Mouse (Mus musculus): ENCODE results near the gene Fam104a. TPM values are rescaled to one million over a fixed set of nuclear protein-coding genes. Genes with fewer than 3 reads are reported as not detected.

The Fam104a gene
- total RNA-seq, 2 experiments from 2014 or later: 22.6 to 24.9 TPM

DNA sequence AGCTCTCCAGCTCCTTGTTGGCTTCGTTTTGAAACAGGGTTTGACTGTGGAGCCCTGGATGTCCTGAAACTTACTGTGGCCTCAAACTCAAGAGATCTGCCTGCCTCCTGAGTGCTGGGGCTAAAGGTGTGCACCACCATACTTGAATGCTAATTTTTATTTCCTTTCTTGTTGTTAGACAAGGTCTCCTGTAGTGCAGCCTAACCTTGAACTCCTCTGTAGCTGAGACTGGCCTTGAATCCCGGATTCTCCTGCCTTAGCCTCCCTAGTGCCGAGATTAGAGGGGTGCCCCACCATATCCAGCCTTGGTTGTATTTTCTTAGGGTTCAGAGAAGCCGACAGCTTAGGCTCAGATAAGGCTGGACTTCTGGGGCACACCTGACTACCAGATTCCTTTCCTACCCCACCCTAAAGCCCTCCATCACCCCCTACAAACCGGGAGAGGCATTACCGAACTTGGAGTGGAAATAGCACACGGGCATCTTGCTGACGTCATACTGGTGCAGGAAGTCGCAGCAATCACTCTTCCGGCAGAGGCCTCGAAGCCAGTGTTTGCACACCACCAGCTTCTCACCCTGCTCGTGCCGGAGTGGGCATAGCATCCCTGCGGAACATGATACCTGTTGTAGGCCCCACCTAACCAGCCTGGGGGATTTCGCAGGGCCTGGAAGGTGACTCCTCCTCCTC lies 22.2 kb upstream of the Fam104a start:
- DNase-seq (ENCODE audit: low spot score in 2 of 2): no peak

DNA sequence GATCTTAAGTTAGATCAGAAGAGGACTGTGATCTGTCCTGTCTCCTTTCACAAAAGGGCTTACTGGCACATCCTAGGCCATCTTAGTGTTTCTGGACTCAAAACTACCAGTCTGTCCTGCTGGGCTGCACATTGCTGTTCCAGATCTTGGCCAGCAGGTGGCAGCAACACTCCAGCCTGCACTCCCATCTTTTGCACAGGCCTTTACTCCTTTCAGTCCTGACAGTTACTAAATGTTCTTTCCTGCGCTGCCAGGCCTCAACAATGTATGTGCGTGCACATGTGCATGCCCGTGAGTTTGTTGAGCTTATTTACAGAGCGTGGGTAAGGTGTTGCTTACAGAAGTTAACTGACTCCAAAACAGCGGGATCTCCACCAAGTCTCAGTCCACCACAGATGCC lies 19.8 kb upstream of the Fam104a start:
- DNase-seq (ENCODE audit: low spot score in 2 of 2): peak; percentile 87 to 90

DNA sequence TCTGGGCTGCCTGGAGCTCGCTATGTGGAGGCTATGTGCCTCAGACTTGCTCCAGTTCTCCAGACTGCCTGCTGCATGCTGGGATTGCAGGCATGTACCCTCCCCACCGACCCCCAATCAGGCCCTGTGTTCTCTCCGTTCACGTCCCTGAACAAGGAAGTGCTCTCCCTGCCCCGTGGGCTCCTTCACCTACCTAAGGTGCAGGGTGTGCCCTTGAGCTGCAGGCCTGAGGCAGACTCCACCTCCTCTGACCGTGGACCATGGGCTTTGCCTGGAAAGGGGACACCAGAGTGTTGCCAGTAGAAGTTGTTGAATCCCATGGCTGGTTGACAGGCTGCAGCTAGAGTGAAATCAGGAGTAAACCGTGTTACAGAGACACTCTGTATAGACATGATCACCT lies 15.7 kb upstream of the Fam104a start:
- no peak for DNase-seq (ENCODE audit: low spot score in 2 of 2)

DNA sequence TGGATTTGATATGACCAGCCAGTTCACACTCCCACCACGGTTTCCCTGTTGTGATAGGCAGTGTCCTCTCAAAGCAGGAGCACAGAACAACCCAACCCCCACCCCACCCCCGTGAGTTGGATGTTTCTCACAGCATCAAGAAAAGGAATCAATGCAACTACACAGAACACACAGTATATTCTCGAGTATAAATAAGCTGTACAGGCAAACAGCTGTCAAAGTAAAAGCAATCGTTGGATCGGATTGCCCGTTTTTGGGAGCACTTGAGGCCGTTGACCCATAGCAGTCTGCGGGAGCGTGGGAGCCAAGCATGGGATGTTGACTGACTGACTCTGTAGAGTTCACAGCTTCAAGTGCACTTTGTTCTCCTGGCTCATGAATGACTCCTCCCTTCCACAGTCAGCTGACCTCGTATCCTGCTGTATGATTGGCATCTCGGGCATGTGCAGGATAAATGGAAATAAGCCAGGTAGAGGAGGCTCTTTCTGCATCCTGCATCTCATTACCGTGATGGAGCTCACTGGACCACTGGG lies 14.1 kb upstream of the Fam104a start:
- no peak for DNase-seq (ENCODE audit: low spot score in 2 of 2)

DNA sequence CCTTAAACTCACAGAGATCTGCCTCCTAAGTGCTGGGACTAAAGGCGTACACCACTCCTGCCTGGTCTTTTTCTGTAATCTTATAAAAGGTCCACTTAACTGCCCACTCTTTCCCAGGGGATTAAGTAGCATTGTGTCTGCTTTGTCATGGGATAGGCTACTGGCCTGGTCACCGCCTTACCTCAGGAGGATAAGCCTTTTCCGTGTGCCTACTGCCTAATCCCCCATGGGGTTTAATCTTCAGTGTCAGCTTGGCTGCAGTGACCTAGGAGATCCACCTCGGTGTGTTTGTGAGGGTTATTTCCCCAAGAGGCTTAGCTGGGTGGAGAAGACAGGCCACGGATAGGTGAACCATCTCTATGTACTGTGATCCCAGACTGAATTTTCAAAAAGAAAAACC lies 13.6 kb upstream of the Fam104a start:
- no peak for DNase-seq (ENCODE audit: low spot score in 2 of 2)

DNA sequence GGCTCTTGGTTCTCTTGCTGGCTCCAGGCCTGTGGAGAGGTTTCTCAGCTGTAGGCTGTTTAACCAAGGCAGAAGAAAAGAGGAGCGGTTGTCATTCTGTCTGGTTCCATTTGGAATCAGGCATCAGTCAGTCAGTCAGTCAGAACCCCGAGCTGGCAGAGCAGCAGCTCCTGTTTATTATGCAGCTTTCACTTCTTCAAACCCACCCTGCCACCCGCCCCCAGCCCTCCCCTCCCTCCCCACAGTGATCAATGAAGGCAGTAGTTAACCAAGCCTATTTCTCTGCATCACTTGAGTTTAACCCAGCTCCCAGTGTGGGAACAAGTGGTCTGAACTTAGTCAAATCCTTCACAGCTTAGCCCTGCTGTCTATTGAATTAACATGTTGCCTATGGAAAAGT lies 7.9 kb upstream of the Fam104a start:
- DNase-seq (ENCODE audit: low spot score in 2 of 2): no peak

DNA sequence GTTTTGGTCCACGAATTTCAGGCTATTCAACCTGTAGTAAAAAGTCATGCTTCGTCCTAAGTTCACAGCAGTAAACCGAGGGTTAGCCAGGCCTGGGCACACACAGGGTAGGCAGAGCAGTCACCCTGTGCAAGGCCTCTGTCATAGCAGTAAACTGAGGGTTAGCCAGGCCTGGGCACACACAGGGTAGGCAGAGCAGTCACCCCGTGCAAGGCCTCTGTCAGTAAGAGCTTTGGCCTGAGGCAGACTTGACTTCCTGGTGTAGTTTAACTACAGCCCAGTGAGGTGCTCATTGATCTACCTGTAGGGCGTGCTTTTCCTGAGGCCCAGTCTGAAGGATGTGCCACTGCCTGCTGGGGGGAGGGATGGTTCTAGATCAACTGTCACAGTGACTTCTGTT lies 7.4 kb upstream of the Fam104a start:
- DNase-seq (ENCODE audit: low spot score in 2 of 2): no peak

DNA sequence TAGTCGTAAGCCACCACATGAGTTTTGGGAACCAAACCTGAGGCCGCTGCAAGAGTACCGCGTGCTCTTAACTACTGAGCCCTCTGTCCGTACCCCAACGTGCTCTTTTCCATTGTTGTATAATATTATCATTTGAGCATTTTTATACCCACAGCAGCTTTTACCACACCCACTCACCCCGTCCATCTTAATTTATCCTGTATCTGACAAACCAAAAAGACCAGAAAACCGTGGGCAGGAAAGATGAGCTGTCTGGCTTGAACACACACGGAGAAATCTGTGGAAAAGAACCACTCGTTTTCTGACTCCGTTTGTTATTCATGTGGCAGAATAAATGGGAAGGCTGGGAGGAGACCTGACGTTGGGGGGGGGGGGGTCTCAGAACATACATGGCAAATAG lies 6.6 kb upstream of the Fam104a start:
- no peak for DNase-seq (ENCODE audit: low spot score in 2 of 2)

DNA sequence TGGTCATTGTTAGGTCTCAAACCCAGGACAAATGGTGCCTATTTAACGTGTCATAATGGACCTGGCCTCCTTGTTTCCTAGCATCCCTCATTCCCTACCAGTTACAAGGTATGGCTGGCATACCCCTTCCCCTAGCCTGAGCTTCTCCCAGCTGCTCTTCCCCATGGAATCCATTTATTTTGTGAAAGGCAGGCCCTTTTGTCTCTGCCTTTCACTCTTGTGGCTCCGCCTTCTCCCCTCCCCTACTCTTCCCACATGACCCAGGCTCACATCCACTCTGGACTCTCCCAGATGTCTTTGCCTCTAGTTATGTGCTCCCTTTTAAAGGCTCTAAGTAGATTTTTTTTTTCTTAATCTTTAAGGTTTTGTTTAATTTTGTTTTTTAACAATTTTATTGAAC lies 3.1 kb upstream of the Fam104a start:
- no peak for DNase-seq (ENCODE audit: low spot score in 2 of 2)

DNA sequence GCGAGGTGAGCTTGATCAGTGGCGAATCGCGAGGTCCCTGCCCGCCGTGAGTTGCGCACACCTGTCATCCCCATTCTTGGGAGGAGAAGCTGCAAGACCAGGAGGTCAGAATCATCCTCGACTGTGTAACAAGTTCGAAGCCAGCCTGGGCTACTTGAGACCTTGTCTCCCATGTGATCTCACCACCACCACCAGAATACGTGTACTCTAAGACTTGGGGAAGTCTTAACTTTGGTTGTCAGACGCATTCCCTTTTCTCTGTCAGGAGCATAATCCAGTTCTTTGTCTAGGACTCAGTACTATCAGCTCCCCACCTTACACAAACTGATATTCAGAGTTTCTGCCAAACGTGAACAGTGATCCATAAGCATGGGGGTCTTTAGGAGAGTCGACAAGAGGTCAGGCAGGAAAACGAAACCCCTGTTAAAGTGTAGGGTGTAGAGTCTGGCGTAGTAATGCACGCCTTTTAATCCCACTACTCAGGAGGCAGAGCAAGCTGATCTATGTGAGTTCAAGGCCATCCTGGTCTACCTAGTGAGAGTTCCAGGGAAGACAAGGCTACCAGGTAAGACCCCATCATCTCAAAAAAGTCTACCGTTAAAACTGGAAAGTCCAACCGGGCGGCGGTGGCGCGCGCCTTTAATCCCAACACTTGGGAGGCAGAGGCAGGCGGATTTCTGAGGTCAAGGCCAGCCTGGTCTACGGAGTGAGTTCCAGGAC lies 912 bp upstream of the Fam104a start:
- DNase-seq (ENCODE audit: low spot score in 2 of 2): peak in 1 of 2 experiments; percentile 27

DNA sequence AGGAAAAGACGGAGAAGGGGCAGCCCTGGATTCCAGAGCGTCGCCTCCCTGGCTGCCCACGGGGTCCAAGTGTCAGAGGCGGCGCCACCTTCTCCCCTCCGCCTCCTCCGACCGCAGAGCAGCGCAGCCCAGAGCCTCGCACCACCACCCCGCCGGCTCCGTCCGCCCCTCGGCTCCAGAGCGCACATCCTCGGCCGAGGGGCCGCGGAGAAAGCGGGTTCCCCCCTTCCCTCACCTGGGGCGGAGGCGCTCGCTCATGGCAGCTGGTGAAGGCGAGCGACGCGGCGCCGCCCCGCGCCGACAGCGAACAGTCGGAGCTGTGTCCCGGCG lies 363 bp downstream of the Fam104a start:
- DNase-seq (ENCODE audit: low spot score in 2 of 2): no peak

DNA sequence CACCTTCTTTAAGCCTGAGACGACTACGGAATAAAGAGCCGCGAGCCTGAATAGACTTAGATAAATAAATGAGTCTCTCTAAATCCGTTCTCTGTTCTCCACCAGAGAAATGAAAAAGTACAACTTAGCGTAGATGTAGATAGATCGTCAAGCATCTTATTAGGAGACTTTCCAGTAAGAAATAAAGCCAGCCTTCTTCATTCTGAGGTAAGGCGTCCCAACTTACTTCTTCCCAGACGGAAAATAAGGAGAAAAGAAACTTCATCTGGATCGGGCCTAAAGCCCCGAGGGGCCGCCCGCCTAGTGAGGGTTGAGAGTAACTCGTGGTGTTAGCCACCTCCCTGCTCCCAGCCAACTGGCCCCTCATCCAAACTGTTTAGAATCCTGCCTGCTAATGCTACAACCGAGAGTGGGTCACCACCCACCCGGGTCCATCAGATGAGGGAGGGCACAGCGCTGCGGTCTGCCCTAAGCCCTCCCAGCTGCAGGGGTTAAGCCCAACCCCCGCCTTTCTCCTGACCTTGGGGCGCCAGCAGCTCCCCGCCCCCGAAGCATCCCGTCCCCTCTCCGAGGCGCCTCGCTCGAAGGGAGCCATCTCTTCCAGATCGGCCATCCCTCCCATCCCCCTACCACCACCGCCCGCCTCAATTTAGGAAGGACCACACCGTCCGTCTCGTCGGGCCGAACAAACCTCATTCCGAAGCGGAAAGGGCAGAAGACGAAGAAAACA lies 893 bp downstream of the Fam104a start:
- peak; percentile 53 to 54 for DNase-seq (ENCODE audit: low spot score in 2 of 2)

DNA sequence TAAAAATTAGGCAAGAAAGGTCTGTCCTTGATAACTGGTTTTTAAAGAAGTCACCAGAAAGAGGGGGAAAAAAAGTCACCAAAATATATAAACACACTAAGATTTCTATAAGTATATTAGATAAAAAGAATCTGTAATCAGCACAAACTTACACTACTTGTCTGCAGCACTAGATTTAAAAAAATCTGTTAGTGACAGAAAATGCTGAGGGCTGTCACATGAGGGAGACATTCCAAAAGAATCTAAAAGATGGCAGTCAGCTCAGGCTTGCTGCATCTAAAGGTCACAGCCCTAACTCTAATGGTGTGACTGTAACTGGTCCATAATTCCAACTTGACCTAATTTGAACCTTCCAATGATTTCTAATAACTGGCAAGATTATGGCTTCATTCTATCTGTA lies 2.0 kb downstream of the Fam104a start:
- DNase-seq (ENCODE audit: low spot score in 2 of 2): no peak

DNA sequence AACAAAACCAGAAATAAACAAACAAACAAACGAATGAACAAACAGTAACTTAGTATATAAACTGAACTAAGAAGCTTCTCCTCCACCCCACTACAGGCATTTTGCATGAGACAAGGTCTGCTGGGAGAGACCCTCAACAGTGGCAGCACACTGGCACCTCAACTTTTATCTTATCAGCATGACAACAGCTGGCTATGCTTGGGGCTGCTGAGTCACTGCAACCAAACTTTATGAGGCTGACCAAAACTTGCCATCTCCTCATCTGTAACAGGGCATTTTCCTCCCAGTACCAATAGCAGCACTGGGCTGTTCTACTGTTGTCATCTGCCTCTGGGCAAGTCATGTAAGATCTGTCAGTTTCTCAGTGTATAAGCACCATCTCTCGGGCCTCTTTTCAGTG lies 3.0 kb downstream of the Fam104a start:
- DNase-seq (ENCODE audit: low spot score in 2 of 2): no peak

DNA sequence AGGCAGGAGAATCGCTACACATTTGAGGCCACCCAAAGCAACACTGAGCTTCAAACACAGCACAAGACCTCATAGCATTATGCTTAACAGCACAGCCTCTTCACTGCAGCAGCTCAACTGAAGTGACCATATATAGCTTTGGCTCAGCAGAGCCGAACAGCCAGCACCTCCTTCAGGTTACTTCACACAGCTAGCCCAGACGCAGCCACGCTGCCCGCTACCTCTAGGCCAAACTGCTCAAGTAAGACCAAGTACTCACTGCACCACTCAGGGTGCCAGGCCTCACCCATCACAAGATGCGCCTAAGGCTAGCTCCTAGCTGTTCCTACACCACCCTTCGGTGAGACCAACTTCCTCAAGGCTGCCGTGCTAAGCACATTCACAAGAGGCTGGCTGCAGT lies 5.6 kb downstream of the Fam104a start:
- no peak for DNase-seq (ENCODE audit: low spot score in 2 of 2)

DNA sequence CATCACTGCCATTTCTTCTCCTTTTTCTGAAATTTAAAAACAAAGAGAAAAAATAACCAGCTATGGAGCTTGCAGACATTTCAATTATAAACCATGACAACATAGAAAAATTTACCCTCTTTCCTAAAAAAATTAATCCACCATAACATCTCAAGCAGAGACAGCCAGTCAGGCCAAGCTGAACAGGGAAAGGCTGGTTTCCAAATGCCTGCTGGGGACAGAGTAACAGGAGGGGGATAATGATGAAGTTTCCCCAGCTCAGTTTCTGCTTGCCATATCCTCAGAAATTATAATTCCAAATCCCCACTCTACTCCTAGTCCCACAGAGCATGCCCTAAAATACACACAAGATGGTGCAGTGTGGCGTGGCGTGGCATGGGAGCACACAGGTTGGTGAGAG lies 6.6 kb downstream of the Fam104a start:
- no peak for DNase-seq (ENCODE audit: low spot score in 2 of 2)

DNA sequence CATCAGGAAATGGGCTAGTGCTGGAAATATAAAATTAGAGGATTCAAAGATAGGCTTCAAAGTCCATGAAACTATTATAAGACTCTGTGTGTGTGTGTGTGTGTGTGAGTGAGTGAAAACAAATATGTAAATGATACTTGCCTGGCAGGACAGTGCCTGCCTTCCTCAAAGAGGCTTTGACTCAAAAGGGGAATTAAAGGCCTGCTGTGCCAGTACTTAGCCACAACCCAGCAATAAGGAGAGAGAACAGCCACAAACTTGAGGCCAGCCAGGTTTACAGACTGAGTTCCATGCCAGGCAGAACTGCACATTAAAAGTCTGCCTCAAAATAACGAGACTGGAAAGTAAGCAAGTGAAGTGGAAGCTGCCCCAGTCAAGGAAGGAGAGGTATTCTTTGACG lies 7.1 kb downstream of the Fam104a start:
- DNase-seq (ENCODE audit: low spot score in 2 of 2): no peak

DNA sequence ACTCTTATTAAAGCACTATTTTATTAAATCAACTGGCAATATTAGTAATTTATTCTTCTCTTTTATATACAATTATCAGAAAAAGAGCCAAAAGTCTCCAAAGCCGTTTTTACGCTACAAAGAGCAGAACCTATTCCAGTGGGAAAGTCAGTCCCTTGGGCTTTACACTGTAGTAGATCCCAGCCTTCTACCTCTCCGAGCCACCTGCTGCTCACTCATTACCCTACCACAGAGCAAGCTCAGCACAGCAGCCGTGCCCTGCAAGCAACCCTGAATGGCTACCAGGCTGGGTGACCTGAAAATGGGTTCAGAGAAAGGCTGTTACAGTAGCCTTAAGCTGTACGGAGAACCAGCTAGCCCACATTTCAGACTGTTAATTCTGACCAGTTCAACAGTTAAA lies 9.4 kb downstream of the Fam104a start:
- DNase-seq (ENCODE audit: low spot score in 2 of 2): no peak

DNA sequence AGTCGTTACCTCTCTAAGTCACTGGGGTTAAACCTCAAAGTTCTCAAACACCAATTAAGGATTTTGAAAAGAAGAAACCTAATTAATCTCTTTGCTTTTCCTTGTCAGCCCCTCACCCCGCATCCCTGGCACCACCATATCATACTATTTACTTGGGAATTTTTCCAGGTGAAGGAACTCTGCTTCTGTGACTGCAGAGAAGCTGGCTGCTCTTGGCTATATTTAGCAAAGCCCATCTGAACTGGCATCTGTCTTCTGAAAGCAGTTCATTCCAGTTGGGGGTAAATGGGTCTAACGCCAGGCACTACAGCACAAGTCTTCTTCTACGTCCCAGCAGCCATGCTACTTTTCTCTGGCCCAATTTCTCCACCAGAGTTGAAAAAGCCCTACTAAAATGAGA lies 10.3 kb downstream of the Fam104a start:
- no peak for DNase-seq (ENCODE audit: low spot score in 2 of 2)

DNA sequence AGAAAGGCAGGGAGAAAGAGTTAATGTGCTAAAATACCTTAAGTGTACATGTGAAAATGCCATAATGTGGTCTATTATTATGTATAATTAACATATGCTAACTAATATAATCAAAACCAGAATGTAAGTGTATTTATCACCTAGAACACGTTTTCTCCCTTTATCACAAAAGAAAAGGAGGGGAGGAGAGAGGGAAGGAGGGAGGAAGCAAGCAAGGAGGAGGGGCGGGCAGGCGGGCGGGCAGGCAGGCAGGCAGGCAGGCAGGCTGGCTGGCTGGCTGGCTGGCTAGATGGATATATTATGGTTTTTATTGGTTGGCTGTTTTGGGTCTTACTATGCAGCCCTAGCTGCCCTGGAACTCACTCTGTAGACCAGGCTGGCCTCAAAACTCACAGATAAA lies 14.2 kb downstream of the Fam104a start:
- DNase-seq (ENCODE audit: low spot score in 2 of 2): no peak

DNA sequence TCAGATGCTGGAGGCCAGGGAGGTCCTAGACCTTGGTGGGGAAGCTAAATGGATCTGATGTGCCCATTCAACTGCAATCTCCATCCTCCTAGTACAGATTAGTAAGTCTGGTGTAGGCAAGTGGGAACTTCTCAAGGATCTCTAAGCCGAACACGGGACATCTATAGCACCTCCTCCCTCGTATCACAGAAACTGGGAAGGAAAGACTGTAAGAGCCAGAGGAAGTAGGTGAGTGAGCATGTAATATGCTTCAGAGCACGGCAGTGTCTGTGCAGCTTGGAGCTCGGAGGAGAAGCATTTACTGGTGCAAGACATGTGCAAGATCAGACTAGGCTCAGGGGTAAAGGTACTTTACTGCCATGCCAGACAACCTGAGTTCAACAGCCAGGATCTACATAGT lies 15.1 kb downstream of the Fam104a start:
- DNase-seq (ENCODE audit: low spot score in 2 of 2): no peak

DNA sequence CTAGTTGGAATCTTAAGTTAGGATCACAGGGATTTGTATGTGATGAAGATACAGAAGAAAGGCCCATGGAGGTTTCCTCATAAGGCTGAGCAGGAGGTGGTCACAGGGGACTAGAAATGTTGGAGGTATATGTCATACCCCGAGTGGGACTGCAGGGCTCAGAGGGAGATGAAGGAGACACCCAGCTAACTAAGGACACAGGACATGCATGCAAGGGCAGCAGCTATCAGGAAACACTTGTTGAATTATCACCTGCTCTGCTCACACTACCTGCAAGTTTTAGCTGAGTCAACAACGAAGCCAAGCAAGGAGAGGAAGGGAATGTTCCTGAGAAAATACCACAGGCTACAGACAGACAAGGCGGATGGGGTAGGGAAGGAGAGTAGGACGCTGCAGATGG lies 16.3 kb downstream of the Fam104a start:
- DNase-seq (ENCODE audit: low spot score in 2 of 2): no peak
